Mouse (Mus musculus): ENCODE results near the gene Slc6a6. TPM values are rescaled to one million over a fixed set of nuclear protein-coding genes. Genes with fewer than 3 reads are reported as not detected.
A peak's percentile ranks its signal among the peaks of the same experiment; 100 is the strongest.

Slc6a6 gene
- 100 to 1,000 TPM; 134 to 137 TPM for total RNA-seq (2021)
- long read RNA-seq, experiment 1, full-length matches to known transcripts = 25 of 79 reads
- long read RNA-seq, experiment 1, partial matches to known transcripts = 9 of 79 reads
- long read RNA-seq, experiment 1, other reads (novel, unspliced or antisense) = 45 of 79 reads
- long read RNA-seq, experiment 2, full-length matches to known transcripts = 18 of 45 reads
- long read RNA-seq, experiment 2, partial matches to known transcripts = 20 of 45 reads
- long read RNA-seq, experiment 2, other reads (novel, unspliced or antisense) = 7 of 45 reads

GRCm38 (mm10) chr6:91683602-91684473 is at the start of gene Slc6a6:
TSS of gene Slc6a6 (plus strand) at chr6:91684053.
- DNase-seq (ENCODE audit: low spot score in 2 of 2) = peak; percentile 94 to 95

GRCm38 (mm10) chr6:91634417-91634816 is 49.4 kb upstream of the Slc6a6 start:
- no peak for DNase-seq (ENCODE audit: low spot score in 2 of 2)

GRCm38 (mm10) chr6:91634876-91635275 is 49.0 kb upstream of the Slc6a6 start:
- no peak for DNase-seq (ENCODE audit: low spot score in 2 of 2)

- no peak for DNase-seq (ENCODE audit: low spot score in 2 of 2)
These were observed 45.5 kb upstream of the Slc6a6 start for GRCm38 (mm10) chr6:91638204-91638995.

- DNase-seq (ENCODE audit: low spot score in 2 of 2) = no peak
These were observed 40.8 kb upstream of the Slc6a6 start for GRCm38 (mm10) chr6:91643011-91643410.

GRCm38 (mm10) chr6:91643416-91643921 is 40.4 kb upstream of the Slc6a6 start:
- DNase-seq (ENCODE audit: low spot score in 2 of 2) = no peak

- no peak for DNase-seq (ENCODE audit: low spot score in 2 of 2)
These were observed 37.8 kb upstream of the Slc6a6 start for GRCm38 (mm10) chr6:91646019-91646418.

- DNase-seq (ENCODE audit: low spot score in 2 of 2) = no peak
These were observed 37.0 kb upstream of the Slc6a6 start for GRCm38 (mm10) chr6:91646822-91647221.

- no peak for DNase-seq (ENCODE audit: low spot score in 2 of 2)
These were observed 36.5 kb upstream of the Slc6a6 start for GRCm38 (mm10) chr6:91647385-91647791.

GRCm38 (mm10) chr6:91650255-91650654 is 33.6 kb upstream of the Slc6a6 start:
- DNase-seq (ENCODE audit: low spot score in 2 of 2) = no peak

- no peak for DNase-seq (ENCODE audit: low spot score in 2 of 2)
These were observed 31.6 kb upstream of the Slc6a6 start for GRCm38 (mm10) chr6:91652296-91652695.

GRCm38 (mm10) chr6:91655244-91655643 is 28.6 kb upstream of the Slc6a6 start:
- no peak for DNase-seq (ENCODE audit: low spot score in 2 of 2)

GRCm38 (mm10) chr6:91655874-91656433 is 27.9 kb upstream of the Slc6a6 start:
- DNase-seq (ENCODE audit: low spot score in 2 of 2) = no peak

- DNase-seq (ENCODE audit: low spot score in 2 of 2) = no peak
These were observed 25.6 kb upstream of the Slc6a6 start for GRCm38 (mm10) chr6:91658288-91658687.

GRCm38 (mm10) chr6:91659841-91660509 is 23.9 kb upstream of the Slc6a6 start:
- no peak for DNase-seq (ENCODE audit: low spot score in 2 of 2)

GRCm38 (mm10) chr6:91662301-91662700 is 21.6 kb upstream of the Slc6a6 start:
- no peak for DNase-seq (ENCODE audit: low spot score in 2 of 2)

- DNase-seq (ENCODE audit: low spot score in 2 of 2) = no peak
These were observed 20.2 kb upstream of the Slc6a6 start for GRCm38 (mm10) chr6:91663616-91664015.

- no peak for DNase-seq (ENCODE audit: low spot score in 2 of 2)
These were observed 18.6 kb upstream of the Slc6a6 start for GRCm38 (mm10) chr6:91665267-91665666.

- DNase-seq (ENCODE audit: low spot score in 2 of 2) = no peak
These were observed 17.7 kb upstream of the Slc6a6 start for GRCm38 (mm10) chr6:91665990-91666700.

- DNase-seq (ENCODE audit: low spot score in 2 of 2) = no peak
These were observed 16.7 kb upstream of the Slc6a6 start for GRCm38 (mm10) chr6:91667141-91667540.
